Mouse (Mus musculus) thymus, postnatal 0 days (tissue): ENCODE results near the gene Wipf1. TPM values are rescaled to one million over a fixed set of nuclear protein-coding genes. Genes with fewer than 3 reads are reported as not detected.

Experiments
- DNase-seq: peaks from one replicate; pipeline ENCODE4 v3.0.0-alpha.2; 2015; ENCODE audit warnings: low spot score
- polyA plus RNA-seq: library from polyadenylated mRNA; unstranded; fragments of >200 nt; fragmentation: Nextera tagmentation; extraction: Ambion mirVana; gene quantifications from 2 replicates; pipeline ENCODE4 v1.2.1, GENCODE M21; 2015

The Wipf1 gene
- polyA plus RNA-seq, 1 experiment from 2014 or later, result 22.2 TPM

DNA sequence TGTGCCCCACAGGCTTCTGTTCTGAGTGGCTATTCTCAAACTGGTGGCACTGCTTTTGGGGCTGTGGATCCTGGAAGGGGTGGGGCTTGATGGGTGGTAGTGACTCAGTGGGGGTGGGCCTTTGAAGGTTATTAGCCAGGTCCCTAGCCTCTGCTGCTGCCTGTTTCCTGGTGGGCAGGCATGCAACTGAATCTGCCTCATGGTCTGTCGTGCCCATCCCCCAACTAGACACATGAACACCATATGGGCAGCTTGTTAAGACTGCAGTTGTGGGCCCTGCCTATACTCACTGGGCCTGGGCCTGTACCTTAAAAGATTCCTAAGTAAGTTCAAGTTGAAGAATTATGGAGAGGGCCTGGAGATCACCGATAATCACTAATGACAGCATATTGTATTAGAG, 16.0 kb upstream of the Wipf1 start:
- DNase-seq, result no peak

DNA sequence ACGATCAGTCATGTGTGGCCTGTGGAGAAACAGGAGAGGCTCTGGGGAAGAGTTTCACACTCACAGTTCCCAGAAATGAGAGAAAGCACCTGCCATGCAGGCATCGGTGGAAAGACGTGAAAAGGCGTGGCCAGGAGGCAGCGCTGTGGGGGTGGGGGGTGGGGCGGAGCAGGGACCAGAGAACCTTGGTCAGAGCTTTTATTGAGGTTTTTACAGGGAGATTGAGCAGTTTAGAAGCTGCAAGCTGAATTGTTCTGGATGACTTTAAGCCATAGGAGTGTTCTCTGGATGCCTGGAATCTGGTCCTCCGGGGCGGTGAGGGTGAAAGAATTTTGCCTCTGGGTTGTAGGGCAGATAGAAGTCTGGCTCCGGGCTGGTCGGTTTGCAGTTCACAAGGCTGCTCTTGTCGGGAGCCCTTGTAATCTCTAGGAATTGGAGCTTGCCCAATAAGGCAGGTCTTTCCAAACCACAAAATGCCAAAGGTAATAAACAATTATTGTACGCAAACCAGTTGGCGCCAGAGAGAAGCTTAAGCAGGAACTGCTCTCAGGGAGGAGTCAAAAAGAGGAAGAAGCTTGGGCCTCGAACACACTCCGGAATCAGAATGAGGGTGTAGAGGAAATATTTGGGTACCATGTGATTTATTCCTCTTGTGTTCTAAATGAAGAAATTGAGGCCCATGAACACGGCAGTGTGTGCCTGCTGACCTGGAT, 11.1 kb upstream of the Wipf1 start:
- DNase-seq, result peak; percentile 33

DNA sequence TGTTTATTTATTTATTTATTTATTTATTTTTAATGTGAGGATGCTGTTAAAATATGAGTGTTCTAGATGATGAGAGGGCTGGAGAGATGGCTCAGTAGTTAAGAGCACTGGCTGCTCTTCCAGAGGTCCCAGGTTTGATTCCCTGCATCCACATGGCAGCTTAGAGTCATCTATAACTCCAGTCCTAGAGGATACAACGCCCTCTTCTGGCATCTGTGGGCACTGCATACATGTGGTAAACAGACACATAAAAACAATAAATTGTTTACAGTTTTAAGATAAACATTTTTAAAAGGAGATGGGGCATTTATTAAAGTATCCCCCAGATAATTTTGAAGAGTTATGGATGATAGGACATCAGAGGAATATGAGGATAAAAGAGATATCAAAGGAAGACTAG, 10.2 kb upstream of the Wipf1 start:
- no peak for DNase-seq

DNA sequence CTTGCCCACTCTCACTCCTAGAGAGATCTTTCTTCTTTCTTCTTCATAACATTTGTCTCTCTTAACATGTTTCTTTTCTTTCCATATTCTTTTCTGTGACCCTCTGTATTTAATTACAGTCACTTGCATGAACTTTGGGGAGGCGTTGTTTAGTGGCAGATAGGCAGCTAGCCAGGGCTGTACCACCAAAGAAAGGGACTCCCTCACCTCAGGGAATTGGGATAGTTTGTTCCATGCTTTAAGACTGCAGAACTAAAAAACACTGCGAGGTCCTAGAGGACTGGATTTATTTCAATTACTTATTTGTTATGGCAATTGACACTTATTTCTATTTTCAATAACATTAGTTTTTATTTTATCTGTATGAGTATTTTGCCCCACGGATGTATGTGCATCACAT, 9.6 kb upstream of the Wipf1 start:
- DNase-seq, result no peak

DNA sequence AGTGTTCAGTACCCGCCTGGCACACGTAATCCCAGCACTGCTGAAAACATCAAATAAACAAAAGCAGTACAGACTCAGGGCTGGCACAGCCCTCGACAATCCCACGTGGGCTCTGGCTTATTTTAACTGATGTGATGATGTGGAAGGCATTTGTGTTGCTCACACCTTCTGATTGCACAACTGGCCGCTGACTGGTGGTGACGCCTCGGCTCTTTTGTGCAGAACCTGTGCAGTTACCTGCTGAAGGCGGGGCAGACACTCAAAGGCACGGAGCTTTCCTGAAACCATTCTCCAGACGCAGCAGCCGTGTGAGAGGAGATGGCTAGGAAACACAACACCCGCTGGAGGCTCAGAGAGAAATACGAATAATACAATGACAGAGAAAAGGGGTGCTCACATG, 9.1 kb upstream of the Wipf1 start:
- DNase-seq, result no peak

DNA sequence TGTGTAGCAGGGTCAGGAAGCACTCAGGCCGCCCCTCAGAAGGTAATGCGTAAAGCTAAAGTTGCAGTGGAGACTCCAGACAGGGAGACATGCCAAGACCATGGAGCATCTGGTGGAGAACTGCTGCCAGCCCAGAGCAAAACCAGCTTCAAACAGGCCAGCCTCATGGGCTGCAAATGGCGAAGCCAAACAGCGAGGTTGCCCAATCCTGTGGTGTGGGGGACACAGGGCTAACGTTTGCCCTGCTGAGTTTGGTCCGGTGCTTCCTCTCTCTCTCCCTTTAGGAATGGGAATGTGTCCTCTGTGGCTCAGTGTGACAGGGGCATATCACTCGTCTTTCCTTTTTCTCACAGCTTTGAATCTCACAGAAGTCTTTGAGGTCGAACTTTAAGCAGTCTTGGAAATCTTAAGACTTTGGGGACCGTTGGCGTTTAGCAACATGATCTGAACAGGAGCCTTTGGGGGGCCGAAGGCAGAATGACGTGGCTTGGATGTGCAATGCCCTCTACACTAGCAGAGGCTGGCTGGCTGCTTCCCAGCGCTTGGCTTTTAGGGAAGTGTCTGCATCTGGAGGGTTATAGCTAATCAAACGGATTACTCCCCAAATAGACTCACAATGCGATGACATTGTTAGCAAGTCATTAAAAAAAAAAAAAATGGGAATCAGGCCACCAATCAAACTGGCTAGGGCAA, 6.7 kb upstream of the Wipf1 start:
- no peak for DNase-seq

DNA sequence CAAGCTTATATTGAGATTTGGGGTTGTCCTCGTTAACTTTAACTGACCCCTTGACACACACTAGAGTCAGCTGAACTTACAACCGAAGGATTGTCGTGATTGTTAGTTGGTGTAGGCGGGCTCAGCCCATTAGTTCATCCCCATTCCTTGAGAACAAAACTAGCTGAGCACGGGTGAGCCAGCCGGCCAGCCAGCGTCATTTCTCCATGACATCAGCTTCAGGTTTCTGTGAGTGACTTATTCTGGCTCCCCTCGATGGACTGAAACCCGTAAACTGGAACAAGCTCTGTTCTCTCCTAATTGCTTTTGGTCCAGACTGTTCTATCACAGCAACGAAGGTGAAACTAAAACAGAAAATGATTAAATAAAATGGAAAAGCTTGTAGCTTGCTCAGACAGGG, 5.2 kb upstream of the Wipf1 start:
- DNase-seq, result no peak

DNA sequence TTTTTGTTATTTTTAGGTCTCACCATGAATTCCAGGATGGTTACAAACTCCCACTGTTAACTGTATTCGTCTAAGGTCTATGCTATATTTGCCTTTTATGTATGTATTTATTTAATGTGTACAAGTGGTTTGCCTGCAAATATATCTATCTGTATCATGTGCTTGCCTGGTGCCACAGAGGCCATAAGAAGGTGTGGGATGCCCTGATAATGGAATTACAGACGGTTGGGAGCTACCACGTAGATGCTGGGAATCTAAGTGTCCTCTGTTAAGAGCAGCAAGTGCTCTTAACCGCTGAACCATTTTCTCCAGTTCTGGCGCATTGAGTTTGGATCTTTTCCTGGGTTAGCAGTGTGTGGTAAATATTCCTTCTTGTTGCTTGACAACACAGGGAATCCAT, 953 bp upstream of the Wipf1 start:
- no peak for DNase-seq

DNA sequence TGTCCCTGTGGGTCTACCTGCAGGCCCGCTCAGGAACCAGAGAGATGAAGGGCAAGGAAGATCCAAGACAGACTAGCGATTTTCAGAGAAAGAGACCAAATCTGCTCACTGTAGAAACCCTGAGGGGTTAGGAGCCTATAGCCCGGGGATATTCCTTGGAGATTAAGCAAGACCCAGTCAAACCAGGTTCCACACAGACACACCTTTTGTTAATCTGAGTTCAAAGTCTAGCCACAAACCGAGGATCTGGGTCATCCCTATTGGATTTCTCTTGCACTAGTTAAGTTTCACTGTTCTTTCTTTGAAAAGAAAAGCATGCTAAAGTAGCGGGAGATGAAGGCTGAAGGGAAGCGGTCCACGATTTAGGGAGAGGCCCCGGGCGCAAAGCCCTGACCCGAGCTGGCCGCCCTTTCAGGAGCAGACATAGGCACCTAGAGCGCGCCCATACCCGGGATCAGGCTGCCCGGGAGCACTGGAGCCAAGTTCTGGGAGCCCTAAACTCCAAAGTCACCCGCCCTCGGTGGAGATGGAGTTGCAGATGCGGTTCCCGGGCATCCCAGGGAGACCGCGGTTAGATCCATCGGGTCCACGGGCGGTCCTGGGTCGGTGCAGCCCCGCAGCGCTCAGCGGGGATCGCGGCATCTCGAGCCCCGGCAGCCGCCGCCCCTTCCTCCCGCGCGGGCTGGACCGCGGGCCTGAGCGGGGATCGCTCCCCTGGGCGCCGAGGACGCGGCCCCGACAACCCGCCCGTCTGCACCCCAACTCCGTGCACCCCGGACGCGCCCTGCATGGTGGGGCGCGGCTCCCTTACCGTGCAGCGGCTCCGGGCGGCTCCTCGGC, 798 bp downstream of the Wipf1 start:
- no peak for DNase-seq

DNA sequence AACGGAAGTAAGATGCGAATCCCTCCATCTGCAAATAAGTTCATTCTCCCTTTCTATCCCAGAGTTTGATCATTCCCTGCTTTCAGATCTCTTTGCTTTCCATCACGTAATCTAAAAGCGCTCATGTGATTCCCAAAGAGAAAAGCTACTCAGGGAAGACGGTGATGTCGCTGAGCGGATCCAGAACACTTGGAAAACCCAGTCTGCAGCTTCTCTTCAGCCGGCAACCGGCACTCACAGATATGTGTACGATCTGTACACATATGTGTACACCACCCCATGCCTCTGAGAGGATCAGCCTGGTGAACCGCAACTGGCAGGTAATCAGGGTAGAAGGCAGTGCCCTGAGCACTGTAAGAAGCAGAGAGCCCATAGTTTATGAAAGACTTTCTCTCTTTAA, 1.6 kb downstream of the Wipf1 start:
- no peak for DNase-seq

DNA sequence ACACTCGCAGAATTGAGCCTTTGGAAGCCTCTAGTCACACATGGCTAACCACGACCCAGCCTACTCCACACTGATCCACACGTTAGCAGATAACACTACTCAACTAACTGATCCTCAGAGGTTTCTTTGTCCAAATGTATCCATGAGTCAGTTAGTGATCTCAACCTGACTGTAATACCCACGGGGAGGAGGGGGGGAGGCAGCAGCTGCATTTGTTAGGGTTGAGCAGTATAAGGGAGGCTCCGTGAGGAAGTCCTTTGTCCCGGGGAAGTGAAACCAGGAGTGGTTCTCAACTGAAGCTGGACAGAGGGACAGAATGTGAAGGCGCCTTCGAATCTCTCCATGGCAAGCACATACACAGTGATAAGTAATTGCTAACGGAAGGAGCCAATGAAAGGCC, 2.8 kb downstream of the Wipf1 start:
- no peak for DNase-seq

DNA sequence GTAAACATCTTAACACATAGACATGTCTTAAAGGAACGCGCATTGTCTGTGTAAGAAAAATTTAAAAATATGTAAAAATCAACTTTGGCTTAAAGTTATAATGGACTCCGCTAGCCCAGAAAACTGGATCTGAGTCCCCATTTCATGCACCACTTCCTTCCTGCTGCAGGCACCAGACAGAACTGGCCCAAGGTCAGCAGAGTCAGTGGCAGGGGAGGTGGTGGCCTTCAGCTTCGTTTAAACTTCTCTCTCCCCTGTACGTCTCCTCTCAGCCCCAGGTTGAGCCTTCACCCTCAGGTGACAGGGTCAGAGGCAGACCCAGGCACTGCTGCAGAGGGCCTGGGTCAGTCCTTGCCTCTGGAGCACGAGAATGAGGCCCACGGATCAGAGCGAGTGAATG, 6.6 kb downstream of the Wipf1 start:
- no peak for DNase-seq

DNA sequence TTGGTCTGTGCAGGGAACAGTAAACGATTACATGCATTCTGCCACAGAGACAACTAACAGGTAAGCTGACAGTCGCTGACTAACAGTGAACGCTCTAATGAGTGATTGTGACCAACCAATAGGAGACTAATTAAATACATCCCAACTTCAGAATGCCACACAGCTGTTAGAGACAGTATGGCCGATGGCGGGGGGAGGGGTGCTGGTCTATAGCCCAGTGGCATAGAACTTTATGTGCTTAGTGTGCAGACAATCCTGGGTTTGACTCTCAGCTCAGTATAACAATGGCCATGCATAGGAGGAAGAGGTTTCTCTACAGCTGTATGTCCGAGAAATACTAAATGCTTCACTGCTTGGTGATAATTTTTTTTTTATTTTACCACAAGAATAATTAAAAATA, 7.2 kb downstream of the Wipf1 start:
- DNase-seq, result no peak

DNA sequence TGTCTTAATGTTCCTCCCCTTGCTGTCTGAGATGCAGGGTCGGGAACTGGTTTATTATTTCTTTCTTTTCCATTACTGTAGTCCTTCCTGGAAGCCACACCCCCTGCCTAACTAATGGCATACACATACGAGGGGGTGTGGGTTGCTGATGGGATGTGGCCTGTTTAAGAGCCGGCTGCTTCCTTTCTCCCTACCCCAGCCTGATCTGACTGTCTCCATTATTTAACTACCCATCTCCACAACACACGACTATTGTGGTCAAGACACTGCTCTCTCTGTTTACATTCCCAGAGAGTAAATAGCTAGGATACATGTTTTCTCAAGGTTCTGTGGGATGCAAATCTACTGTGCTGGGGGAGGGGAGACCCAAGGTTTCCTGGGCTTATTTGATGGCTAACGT, 7.8 kb downstream of the Wipf1 start:
- DNase-seq, result no peak

DNA sequence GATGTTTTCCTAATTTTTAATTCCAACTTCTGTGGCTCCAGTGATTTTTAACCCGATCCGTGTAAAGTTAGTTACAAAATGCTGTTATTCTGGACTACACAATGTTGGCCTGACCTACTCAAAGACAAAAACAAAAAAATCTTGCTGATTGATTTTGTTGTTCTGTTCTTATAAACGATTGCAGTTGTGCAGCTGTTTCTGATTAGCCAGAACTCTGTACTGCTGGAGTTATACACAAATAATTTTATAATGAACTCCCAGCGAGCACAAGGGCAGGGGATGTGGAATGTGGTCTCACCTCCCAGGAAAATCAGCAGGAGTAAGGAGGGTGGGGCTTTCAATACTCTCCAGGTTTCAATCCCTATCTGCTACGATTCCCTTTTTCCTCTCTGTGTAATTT, 10.6 kb downstream of the Wipf1 start:
- no peak for DNase-seq

DNA sequence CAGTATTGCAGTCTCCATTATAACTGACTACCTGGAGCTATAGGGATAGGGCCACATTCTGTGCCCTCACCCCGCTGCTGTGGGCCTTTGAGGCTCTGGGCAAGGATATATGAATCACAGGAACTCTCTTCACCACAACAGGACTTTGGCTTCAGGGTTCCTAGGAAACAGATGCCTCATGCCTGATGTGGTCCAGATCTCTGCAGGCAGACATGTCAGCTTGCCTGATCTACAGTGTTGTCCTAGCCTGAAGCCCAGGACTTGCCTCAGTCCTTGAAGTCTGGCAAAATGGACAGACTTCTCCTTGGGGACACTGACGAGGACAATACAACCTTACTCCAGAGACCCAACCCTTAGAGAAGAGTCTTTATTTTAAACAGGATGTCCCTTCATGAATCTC, 11.2 kb downstream of the Wipf1 start:
- no peak for DNase-seq

DNA sequence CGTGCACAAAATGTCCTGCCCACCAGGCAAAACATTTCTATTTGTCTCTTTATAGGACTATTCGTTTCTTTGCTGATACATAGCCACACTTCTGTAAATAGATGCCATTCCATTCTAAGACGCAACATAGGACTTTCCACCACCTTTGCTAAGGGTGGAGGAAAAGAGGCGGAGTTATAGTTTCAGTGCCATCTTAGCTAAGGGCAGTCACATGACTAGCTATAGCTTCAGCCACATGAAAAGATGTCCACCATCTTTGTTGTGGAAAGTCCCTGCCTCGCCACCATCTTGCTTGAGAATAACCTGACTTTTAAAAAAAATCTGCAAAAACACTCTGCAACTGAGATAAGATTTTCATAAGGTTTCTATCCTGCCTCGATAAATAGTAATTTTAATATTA, 15.4 kb downstream of the Wipf1 start:
- DNase-seq, result no peak

DNA sequence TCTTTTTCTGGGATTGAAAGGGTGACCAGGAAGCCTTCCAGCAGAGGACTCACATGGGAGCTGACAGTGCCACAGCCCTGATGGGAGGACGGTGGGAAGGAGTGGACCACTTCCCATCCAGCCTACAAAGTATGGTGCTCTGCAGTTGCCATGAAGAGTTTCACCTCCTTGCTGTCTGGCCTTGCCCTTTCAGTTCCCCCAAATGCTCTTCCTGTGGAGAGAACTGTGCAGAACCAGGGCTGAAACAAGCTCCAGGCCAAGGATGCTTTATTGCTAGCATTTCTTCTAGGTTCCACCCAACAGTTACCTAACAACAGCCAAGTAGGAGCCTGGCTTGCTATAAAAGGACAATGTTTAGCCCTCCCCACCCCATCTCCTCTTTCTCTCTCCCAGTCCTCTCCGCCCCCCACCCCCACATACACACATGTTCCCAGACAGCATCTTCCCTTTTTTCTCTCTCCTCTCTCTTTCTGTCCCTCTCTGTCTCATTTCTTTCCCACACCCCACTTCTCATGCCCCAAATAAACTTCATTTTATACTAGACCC, 16.3 kb downstream of the Wipf1 start:
- no peak for DNase-seq

DNA sequence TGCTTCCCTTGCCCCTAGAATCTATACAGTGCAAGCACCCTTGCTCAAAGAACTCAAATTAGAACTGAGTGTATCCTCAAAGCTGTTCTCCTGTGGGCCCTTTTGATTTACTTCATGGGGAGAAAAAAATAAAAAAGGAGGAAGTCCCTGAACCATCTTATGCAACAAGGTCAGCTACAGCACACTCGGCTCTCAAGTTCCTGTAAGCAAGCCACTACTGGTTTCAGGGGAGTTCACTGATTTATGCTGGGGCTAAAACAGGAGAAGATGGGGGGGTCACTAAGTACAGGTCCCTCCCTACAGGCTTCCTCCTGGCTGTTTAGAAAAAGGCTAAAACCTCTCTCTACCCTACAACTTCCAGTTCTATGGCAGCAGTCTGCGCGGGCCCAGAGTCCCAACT, 17.5 kb downstream of the Wipf1 start:
- DNase-seq, result no peak

DNA sequence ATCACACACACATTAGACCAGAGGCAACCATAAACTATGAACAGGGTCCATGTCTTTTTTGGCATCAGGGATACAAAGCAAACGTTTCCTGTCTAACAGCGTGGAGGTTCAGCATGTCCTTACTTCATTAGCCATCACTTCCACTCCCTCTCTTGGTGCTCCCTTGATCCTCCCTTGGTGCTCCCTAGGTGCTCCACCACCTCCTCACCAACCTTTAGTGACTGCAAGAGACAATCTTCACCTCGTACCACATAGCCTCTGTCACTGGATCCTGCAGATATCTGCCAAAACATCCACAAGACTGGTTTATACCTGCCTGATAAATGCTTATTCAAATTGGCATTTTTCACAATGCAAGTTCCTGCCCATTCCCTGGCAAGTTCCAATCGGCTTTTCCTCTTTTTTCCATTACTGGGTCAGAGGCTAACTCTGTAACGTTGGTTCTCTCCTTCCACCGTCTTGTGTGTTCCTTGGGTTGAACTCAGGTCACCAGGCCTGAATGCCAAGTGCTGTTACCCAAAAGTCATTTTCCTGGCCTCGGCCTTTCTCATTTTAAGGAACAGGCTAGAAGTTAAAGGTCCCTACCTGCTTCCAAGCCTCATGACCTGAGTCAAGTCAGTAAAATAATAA, 18.7 kb downstream of the Wipf1 start:
- DNase-seq, result no peak

DNA sequence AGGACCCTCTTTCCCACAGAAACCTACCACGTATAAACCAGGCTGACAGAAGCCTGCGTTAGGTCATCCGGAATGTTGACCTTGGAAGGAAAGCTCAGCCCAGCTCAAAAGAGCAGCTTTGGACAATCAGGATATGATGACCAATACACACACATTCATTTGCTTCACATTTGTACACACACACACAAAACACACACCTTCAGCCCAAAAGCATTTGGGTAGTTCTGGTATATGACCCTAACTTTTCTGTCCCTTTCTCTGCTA, 19.6 kb downstream of the Wipf1 start:
- no peak for DNase-seq
